Mouse (Mus musculus) heart, adult 11 months (tissue): ENCODE data around the gene Plxnb2.

Experiments used
- DNase-seq: peaks from one replicate; pipeline ENCODE4 v3.0.0; 2022

Gene Plxnb2

DNA sequence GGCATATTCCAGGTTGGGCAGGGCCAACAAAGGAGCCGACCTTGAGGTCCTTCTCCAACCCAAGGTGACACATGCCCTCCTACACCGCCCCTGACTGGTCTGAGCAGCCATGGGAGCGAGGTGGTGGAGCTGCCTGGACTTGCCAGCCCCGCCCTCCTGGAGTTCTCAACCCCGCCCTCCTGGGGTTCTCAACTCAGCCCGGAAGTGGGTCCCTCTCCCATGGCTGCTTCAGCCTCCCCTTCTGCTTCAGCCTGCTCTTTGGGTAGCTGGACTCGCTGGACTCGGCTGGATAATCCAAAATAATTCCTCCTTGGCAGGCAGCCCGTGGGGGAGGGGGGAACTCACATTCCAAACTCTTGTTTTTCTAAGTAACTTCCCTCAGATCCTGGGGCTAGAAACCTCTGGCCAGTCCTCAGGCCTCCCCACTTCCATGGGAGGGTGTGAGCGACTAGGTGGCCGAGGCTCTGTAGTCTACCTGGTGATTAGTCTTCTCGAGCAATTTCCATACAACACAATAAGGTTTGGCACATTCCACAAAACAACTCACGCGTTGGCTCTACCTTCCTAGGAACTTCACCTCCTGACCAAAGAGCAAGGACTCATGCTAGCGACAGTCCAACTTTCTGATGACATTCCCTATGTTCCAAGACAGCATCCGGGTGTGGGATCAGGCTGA is 1.5 kb downstream of the Plxnb2 start:
- peak; percentile 99 for DNase-seq

DNA sequence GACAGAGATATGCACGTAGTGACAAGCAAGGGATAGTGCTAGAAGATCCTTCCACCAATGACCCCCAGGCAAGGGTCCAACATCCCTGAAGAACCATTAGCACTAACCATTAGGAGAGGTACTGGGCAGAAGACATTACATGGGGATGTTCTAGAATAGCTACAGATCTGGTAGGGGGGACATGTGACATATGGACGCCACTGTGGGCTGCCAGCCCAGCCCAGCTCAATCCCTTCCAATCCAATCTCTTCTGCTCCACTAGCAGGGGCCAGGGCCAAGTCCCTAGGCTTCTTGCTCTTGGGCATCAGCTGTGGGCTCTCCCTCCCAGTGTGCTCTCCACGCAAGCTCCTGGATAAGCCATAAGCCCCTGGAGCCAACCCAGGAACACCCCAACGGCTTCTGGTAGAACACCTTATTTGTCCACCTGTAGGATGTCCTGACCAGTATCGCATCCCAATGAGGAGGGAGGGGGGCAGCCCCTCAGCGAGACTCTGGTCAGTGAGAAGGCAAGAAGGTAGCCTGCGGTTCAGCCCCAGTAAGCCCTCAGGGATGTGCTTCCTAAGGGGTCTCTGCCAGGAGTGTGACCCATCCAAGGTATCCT is 2.2 kb downstream of the Plxnb2 start:
- peak; percentile 96 for DNase-seq

DNA sequence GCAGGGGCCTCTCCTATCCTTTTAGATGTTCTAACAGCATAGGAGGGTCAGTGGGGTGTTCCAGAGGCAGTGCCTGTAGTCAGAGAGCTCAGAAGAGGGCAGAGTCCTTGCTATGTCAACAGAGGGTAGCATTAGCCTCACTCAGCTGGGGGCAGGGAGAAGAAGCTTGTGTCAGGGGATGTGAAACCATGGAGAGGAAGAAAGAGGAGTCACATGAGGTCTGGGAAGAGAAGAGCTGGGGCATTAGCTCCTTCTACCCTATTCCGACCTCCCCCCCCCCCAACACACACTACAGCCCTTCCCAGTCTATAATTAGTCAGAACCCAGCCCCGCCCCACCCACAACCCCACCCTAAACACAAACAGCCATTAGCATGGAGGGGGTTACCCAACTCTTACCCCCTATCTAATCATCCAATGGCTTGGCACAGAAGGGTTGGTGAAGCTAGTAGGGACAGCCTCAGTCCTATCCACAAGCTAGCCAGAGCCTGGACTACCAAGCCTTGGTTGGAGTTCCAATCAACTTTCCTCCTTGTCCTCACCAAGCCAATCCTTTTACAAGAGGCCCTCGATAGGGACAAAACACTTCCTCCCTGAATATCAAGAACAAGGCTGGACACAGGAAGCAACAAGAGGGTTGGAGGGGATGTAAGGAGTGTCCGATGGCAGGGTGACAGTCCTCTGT is 2.9 kb downstream of the Plxnb2 start:
- DNase-seq = peak; percentile 97

DNA sequence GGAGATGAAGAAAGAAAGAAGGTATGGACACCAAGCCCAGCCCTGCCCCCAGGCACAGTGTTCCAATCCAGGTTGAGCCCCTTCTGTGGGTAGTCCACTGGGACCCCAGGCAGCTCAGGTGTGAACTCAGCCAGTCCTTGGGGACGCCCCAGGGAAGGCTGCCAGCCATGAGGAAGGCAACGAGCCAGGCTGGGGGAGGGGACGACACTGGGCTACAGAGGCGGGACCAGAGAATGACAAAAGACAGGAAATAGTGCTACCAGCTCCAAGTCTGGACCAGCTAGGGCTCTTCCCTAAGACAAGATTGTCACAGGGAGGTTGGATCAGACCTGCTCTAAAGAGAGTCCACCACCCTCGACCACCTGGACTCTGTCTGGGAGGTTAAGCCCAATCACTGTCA is 3.5 kb downstream of the Plxnb2 start:
- DNase-seq = peak; percentile 99

DNA sequence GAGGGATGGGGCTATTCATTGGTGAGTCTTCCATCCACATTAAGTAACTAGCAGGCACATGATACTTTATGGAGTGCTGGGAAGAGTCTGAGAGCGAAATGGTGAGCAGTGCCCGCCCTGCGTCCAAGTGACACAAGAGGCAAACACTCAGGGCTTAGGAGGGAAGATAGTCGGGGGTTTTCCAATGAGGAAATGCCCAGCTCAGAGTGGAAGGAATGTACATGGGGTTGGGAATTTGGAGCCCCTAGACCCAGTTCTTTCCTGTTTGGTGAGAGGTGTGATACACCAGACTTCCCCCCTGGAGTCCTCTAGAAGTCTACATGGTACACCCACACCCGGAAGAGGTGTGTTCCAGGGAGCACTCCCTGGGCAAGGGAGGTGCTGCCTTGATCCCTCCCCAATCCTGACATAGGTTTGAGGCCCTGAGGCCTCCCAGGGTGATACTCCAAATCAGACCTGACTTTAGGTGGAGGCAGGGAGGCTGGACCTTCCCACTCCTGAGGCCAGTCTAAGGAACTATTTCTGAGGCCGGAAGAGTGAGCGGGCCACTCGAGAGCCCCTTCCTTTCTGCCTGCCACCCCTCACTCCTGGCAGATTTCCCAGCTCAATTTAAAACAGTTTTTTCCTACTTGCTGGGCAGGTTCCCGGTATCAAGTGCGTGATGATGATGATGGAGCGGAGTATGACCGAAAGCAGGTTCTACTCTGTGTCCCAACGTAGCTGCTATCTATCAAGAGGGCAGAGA is 5.0 kb downstream of the Plxnb2 start:
- no peak for DNase-seq

DNA sequence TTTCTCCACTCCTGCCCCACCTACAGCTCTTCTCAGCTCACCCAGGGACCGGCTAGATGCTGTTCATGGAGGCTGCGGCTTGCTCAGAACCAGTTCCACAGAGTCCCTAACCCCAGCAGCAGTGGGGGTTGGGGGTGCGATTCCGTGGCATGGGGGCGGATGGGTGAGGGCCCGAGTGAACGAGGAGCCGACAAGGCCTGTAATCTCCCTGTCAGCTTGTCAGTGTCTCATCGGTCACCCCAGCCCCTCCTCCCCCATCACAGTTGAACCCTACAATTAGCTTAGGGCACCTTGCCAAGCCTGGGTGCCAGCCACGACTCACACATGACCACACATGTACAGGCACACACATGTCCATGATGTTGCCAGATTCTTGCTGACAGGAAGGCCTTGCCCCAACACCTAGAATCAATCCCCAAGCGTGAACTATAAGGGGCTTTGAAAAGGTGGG is 5.7 kb downstream of the Plxnb2 start:
- DNase-seq = no peak

DNA sequence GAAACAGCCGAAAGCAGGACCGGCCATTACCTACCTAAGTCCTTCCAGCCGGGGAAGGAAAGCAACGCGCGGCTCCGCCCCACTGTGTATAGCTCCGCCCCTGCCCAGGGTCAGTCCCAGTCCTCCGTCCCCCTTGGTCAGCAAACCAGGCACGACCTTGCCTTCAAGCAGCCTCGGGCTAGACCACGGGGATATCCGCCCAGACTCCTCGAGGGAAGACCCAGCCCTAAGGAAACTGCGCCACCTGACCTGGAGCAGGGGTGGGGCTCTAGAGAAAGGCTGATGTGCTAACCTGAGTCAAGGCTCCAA is 6.7 kb downstream of the Plxnb2 start:
- DNase-seq = peak; percentile 98

DNA sequence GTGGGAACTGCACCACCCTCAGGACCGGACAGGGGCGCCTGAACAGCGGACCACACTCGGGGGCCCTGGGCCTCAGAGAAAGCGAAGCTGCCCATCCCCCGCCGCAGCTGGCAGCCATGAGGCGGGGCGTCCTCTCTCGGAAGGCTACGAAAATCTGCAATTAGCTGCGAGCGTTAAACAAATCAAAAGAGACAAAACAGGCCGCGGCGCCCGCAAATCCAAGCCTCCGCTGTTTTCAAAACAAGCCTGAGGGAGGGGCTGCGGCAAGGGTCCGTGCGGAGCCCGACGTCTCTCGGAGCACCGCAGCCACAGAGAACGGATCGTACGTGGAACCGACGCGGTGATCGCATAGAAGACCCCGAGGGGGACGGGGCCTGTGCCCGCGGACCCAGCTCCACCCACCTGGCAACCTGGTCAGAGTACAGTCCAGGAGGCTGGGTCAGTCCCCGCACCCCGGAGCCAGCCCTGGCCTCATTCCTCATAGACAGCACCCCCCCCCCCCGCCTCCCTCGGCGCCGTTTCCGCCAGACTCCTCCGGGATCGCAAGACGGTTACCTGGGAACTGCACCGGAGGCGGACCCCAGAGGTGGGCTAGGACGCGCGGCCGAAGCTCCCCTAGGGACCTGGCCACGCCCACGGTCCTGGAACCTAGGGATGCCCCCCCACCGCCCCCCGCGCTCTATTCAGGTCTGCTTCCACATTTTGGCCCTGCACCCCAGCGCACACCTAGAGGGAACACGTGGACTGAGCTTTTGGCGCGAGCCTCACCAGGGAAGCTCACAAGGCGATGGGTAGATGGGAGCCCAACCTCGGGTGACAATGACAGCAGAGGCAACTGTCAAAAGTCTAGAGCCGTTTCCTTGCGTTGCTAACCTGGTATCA is 7.3 kb downstream of the Plxnb2 start:
- DNase-seq = peak; percentile 96

DNA sequence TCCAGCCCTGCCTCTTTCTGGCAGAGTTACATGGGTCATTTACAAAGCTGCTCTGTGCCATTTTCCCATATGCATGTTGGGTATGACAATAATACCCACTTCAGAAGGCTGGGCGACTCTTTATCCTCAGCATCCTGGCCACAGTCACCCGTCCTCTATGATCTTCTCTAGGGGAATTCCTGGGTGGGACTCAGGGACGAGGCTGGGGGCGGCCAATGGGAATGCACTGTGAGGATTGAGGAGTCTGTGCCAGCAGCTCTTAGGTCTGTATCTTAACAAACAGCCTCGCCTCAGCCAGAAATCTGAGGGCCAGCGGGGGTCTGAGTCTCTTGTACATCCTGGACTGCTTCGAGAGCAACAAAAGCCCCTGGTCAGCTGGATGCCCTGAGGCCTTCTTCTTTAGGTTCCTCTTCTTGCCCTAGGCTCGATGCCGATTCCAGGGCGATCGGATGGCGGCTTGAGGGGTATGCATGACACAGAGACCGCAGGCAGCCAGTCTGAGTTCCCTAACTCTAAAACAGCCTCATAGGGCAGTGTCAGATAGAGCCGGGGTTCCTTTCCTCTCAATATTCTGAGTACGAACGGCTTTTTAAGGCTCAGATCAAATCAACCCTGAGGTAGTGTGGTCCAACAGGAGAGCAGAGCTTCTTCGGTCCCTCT is 8.2 kb downstream of the Plxnb2 start:
- DNase-seq = peak; percentile 96

DNA sequence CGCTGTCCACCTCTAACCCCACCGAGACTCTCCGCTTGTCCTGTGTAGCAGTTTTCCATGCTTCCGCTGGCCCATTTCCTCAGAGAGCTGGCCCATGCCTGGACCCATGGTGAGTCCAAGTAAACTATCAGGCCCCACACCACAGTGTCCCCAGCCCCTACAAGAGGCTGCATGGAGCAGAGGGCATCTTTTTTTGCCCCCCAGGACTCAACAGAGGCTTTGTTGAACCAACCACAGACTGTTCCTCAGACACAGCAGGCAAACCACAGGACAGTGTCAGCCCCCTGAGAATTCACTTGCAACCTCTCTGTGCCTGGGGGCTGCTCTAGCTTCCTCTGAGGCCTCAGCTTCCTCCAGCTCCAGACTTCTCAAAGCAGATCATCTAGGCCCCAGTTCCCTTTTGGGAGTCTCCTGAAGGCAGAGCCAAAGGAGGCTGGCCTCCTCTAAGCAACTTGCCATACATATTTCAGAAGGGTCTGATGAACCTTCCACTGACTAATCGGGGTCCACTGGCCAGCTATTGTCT is 9.0 kb downstream of the Plxnb2 start:
- peak; percentile 95 for DNase-seq

DNA sequence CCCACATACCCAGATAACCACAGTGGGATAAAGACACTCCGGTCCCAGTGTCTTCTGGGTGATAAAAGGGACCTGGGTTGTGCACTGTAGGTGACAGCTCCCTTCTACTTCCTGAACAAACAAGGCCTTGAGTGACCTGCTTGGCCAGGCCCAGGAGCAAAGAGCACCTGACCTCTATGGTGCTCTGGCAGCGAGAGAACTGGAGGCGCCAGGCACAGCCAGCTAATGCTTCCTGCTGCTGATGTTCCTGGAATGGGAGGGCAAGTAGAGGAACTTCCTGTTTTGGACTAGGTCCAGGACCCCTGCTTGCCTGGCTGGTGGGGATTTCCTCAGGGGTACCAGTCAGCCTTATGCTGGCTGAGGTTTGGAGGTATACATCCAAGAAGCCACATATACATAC is 10.5 kb downstream of the Plxnb2 start:
- peak; percentile 97 for DNase-seq

DNA sequence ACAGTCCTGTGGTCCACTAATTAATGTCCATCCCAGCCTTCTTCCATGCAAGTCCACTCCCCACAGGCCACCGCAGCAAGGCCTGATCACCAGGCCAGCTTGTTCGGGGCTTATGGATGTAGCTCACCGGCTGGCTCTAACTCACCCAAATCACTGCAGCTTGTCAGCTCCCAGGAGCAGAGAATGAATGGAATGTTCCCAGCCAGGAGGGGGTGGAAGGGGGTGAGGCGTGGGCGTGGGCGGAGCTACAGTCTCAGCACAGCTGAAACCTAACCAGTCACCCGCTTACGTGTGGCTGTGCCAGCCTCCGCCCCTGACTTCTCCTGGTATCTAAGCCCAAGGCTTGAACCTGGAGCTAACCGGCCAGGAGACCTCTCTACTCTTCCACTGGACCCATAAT is 11.2 kb downstream of the Plxnb2 start:
- DNase-seq = peak; percentile 99

DNA sequence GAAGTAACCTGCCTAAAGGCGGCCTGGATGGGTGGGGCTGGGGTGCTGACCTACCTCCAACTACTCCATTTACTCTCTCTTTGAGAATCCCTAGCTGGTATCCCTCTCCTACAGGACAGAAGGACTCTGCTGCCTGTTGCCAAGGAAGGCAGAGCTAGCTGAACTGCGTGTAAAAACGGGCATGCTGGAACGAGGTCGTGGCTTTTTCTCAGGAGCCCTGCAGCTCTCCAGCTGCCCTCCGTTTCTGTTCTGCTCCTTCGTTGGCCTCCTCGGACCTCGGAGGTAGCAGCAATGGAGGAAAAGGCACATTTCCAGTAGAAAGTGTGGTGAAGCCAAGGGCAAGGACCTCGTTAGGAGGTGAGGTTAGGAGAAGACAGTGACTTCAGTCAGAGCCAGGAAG is 11.7 kb downstream of the Plxnb2 start:
- no peak for DNase-seq

DNA sequence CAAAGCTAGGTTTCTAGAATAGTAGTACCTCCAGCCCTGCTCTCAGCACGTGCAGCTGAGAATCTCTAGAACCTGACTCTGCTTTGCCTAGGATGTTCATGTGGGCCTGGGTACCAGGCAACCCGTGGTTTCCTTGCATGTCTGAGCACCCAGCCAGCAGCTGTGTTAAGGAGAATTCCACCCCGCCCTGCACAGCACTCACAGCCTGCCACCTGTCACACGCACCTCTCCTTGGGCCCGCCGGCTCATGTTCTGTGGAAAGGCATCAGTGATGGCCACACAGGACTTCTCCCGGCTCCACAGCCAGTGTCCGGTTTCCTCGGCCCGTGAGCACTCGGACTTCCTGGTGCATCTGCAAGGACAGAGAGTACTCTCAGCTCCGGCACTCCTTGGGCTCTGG is 15.1 kb downstream of the Plxnb2 start:
- DNase-seq = no peak

DNA sequence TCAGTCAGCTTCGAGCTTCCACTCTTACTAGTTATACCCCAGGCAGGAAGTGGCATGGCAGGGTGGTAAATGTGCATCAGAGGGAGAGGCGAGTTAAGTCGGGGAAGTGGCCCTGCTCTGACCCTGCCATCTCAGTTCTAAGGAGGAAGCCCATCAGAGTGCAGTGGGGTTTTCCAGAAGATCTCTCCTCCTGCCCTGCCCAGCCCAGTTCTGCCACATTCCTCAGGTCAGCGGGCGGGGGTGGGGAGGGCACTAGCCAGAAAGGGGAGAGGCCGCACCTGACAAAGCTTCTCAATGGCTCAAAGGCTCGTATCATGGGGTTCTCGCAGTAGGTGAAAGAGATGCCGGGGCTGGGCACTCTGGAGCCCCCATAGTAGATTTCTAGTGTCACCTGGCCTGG is 19.2 kb downstream of the Plxnb2 start:
- DNase-seq = no peak

DNA sequence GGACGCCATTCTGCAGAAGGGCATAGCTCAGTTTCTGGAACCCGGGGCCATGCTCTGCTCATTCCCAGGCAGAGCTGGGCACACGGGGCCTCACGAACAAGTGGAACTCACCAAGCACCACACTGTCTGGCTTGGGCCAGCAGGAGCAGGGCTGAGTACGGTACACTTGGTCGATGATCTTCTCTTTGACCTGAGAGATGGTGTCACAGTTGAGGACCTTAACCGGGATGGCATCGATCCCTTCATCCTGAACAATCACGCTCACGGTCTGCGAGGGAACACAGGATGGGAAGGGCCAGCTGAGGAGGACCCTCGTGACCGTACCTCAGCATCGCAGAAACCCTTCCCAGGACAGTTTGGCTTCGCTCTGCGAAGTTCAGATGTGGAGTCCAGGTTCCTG is 22.1 kb downstream of the Plxnb2 start:
- DNase-seq = no peak

DNA sequence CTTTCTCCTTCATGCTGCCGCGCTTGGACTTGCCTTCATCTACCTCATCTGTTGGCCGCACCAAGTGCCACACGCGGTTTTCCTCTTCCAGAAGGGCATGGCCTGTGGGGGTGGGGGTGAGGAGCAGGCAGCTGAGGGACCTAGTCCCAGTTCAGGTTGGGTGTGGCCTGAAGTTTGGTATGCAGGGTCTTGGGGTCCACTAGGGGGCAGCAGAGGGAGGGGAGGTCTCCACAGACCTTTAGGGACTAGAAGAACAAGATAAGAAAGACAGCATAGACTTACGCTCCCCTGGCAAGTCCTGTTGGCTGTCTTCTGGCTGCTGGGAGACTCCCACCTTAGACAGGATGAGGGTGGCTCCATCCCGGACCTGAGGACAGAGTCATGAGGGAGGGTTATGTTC is 22.6 kb downstream of the Plxnb2 start:
- peak; percentile 97 for DNase-seq

DNA sequence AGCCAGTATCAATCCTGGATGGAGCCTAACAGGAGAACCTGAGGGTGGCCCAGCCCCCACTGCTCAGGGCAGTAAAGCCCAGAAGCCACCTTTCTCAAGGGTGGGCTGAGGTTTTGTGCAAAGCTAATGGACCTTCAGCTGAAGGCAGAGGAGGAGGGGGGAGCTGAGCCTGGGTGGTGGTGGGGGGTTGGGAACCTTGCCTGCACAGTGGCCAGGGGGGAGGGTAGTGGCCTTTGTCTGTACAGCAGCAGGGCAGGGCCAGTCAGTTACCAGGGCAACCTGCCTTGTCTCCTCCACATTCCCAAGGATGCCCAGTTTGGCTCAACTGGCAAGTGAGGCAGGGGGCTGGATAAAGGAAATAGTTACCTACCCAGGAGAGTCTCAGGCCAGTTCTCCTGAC is 28.3 kb downstream of the Plxnb2 start:
- DNase-seq = no peak

DNA sequence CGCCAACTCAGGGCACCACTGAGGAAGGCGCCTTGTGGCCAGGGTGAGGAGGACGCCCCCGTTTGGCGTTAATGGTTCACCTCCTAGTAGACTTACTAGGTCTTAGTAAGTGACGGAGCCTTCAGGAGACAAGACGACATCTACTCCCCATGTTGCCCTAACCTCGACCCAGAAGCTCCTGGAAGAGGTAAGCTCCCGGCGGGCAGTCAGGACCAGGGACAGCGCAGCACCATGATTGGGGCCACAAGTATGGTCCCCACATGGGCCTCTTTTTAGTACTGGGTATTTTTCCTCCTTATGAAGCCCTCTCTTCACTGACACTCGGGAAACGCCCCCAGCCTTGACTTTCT is 30.6 kb downstream of the Plxnb2 start:
- no peak for DNase-seq

DNA sequence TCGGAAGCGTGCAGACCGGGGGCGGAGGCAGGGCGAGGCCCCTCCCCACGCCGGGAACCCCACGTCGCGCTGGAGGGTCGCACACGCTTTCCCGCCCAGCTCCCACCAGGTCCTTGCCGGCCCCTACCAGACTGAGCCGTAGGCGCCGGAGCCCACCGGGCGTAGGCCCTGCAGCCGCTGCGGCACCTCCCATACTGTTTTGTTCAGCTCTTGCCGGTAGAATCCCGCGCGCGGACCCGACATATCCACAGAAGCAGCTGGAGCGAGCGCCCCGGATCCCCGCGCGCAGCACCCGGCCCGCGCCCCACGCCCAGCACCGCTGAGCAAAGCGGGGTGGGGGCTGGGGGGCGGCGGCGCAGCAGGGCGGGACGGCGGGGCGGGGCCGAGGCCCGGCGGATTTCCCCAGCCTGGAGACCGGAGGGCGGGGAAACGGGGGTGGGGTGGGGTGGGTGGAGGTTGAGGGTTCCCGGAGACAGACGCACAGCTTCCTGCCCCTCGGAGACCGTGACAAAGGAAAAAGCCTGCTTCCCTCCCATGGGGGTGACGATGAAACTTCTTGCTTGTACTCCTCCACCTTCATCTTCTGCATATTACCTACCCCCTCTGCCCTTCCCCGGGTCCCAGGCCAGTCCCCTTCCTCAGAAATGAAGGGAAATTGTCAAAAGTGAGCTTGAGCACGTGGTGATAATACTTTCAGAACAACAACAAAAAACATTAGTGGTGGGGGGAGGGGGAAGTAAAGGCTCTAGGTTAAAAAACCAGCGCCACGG is 31.1 kb downstream of the Plxnb2 start, which contains the start of gene Mapk11:
TSS of gene Mapk11 (minus strand) at position 358 of the 770 bp plus-strand sequence.
- peak; percentile 98 for DNase-seq
